Mouse (Mus musculus): ENCODE measurements at regions not wholly inside any gene's neighbourhood (a gene's known extent, or its start where the extent isn't known, plus 50 kb on each side); places are given as distances from the start of the nearest gene placed in this dataset.
"Not testable (repeated sequence)": the region's sequence is repeated elsewhere in the genome, so short reads cannot be mapped to it uniquely, and the experiment has no call there.

DNA sequence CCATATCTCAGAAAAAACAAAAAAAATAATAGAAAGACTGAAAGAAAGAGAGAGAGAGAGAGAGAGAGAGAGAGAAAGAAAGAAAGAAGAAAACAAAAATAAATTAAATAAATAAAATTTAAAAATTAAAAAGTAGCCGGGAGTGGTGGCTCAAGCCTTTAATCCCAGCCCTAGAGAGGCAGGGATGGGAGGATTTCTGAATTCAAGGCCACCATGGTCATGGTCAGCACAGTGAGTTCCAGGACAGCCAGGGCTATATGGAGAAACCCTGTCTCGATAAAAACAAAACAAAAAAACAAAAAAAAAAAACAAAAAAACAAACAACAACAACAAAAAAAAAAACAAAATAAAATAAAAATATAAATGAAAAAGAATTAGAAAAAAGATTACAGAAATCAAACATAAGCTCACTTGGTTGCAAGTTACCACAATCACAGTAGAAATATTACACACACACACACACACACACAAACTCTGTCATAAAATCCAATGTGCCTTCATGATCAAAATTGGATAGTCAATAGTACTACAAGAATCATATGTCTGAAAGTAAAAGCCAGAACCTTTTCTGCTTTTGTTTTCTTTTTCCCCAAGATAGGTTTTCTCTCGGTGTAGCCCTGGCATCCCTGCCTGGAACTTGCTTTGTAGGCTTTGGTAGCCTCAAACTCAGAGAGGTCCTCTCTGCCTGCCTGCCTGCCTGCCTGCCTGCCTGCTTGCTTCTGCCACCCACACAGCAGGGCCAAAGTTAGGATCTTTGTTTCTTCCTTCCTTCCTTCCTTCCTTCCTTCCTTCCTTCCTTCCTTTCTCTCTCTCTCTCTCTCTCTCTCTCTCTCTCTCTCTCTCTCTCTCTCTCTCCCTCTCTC is 476.1 kb upstream of the Olfr161 start:
- DNase-seq (ENCODE audit: low read depth, low spot score) = not testable (repeated sequence)

DNA sequence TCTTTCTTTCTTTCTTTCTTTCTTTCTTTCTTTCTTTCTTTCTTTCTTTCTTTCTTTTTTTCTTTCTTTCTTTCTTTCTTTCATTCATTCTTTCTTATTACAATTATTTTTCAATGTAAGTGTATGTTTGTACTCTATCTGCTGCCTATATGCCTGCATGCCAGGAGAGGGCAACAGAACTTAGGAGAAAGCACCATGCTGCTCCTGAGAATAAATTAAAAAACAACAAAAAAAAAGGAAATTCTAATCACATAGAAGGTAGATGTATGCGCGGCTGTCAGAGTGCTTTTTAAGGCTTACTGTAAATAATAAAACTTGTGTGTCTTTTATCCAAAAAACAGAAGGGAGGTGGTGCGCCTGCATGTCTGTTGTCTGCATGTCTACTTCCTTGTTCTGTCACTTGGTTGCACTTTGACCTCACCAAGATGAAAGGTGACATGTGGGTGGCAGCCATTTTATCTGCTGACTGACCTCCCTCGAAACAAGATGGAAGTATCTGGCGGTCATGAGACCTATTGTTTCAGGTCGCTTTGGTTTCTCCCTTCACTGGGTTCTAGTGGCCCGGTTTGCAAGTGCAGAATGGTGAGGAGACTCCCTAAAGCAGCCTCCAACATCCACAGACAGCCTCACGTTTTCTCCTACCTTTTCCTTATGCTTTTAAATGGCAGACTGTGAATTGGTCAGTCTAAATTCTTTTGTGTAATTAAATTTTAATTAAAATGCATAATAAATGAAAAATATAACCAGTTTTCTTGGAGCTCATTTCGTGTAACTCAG is 475.3 kb upstream of the Olfr161 start:
- DNase-seq (ENCODE audit: low read depth, low spot score) = peak; percentile 70

DNA sequence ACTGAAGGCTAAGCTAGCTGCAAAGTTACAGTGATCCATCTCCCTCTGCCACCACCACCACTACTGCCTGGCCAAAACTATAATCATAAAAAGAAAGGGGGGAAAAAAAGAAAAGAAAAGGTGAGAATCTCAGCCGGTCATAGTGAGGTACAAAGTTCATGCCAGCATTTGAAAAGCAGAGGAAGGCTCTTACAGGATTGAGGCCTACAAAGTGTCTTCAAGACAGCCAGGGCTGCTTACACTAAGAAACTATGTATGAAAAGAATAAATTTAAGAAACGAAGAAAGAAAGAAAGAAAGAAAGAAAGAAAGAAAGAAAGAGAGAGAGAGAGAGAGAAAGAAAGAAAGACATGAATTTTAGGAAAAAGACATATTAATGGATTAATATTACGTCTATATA is 474.7 kb upstream of the Olfr161 start:
- peak; percentile 21 for DNase-seq (ENCODE audit: low read depth, low spot score)

DNA sequence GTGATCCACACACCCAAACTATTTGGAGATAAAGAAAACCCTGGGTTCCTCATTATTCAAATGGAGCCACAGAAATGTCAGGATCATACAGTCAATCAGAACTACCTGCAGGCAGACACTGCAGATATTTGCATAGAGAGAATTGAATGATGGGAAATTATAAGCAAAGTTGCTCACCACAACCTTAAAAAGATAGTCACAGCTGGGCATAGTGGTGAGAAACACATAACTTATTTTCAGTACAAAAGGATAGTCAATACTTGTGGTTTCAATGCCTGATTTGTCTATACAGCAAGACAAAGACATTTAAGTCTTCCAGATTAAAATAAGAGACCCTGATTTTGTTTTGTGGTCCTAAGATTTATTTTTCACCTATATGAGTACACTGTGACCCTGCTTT is 469.6 kb upstream of the Olfr161 start:
- not testable (repeated sequence) for DNase-seq (ENCODE audit: low read depth, low spot score)

DNA sequence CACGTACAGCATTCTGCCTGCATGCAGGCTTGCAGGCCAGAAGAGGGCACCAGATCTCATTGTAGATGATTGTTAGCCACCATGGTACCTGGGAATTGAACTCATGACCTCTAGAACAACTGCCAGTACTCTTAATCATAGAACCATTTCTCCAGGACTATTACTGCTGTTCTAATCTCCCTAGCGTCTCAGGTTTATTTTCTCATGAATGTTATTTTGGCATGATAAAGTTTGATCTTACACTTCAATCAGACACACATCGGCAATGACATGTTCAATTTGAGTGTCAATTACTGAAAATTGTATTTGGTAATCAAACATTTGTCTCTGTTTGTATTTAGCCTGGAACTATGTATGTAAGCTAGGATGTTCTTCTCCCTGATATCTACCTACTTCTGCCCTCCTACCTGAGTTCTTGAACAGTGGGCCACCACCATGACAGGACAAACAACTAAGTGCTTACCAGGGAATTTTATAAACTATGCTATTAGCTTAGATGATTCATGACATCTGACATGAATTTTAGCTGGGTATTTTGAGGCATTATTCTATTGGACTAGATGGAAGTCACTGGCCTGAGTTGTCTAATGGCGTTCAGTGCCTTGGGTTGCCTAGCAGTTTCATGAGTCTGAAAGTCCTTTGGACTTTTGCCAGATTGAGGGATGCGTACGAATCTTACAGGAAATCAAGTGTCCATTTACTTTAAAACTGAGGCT is 468.5 kb upstream of the Olfr161 start:
- DNase-seq (ENCODE audit: low read depth, low spot score) = peak; percentile 35

DNA sequence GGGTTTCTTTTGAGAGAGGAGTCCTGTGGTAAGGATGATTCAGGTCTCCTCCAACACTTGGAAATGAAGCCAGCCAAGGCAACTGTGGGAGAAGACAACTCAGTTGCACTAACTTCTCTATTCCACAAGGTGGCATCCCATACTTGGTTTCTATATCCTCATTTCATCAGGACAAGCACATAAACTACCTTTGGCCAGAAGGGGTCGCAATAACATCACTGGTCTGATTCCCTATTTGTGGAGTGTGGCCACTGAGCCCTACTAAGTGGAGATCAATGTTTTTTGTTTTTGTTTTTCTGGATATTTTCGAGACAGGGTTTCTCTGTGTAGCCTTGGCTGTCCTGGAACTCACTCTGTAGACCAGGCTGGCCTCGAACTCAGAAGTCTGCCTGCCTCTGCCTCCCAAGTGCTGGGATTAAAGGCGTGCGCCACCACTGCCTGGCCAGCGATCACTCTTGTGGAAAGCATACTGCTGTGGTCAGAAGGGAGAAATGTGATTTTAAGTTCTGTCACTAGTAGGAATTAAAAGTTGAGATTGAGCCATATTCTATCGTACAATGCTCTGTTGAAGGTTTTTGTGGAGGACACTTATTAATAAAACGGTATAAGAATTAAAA is 467.9 kb upstream of the Olfr161 start:
- peak; percentile 98 for DNase-seq (ENCODE audit: low read depth, low spot score)

DNA sequence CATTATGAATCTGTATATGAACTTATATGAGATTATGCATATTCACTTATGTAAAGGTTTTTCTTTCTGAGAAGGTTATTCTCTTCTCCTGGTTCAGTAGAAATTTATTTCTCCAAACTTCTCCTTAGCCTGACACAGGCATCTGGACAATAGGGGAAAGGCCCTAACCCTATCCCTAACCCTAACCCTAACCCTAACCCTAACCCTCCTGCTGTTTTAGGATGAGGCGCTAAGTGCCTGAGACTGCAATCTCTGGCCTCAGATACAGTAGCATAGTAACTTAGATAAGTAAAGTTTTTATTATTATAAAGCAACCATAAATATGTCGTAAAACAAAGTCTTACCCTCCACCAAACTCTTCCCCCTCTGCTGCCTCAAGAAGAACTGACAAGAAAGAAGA is 463.5 kb upstream of the Olfr161 start:
- peak; percentile 14 for DNase-seq (ENCODE audit: low read depth, low spot score)

Data from ZHBTc4 (cell line).